Mouse (Mus musculus): ENCODE results near the gene Arl15. TPM values are rescaled to one million over a fixed set of nuclear protein-coding genes. Genes with fewer than 3 reads are reported as not detected.
A peak's percentile ranks its signal among the peaks of the same experiment; 100 is the strongest.

The Arl15 gene
- polyA plus RNA-seq, 1 experiment from 2014 or later = 3.7 TPM

DNA sequence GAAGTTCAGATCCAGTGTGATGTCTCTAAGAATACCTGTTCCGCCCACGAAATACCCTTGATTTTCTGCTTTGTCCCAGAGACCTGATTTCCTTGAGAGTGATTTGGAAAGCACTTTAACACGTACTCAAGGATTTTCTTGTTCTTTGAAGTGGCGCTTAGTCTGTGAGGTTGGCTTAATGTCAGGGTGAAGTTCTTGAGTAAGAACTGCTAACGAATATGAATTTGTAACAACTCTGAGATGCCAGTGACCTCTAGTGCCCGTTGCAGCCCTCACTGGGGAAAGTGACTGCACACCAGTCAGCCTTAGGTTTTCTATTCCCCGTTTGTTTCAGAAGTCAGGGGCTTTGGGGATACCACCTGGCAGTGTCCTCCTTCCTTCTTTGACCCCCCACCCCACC lies 70.0 kb downstream of the Arl15 start:
- Histone ChIP-seq H3K4me3 (ENCODE audit: low read depth, low read length) (no peak overlapping the region), H3K4me2 (replicated peaks; ENCODE audit: low read depth) (no peak overlapping the region), H3K4me1 (replicated peaks; ENCODE audit: control insufficient read depth, insufficient read depth) (no peaks in the 10 kb centered on the region), H3K9ac (ENCODE audit: low read length) (no peak overlapping the region), H3K27me3 (ENCODE audit: control insufficient read depth, insufficient read depth, low read length) (no peaks in the 10 kb centered on the region), H3K9me3 (ENCODE audit: control insufficient read depth, low read length) (no peaks in the 10 kb centered on the region), H3K36me3 (ENCODE audit: control insufficient read depth, insufficient read depth, low read length) (no peaks in the 10 kb centered on the region), H3K27ac (replicated peaks) (no peak overlapping the region)
- WGBS = 59% methylated on average over 7 of the region's 7 CpGs
- TF ChIP-seq EP300 (optimal IDR thresholded peaks at IDR 0.05) (no peak), CTCF (IDR thresholded peaks at IDR 0.05; ENCODE audit: low read depth) (peak; percentile 43)
- no peak for DNase-seq (ENCODE audit: low spot score)
- no peak for ATAC-seq (ENCODE audit: low FRiP score, low TSS enrichment)

DNA sequence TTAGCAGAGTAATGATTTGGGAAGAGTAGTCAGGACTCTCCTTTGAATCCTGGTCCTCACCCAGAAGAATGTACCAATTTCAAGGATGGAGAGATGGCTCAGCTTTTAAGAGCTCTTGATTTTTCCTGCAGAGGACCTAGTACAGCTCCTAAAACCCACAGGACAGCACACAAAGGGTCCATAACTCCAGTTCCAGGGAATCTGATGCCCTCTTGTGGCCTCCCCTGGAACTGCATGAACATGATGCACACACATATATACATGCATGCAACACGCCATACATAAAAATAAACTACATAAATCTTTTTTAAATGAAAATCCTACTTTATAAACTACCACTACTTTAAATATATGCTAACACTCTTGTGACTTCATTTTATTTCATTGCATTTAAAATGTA lies 70.6 kb downstream of the Arl15 start:
- Histone ChIP-seq H3K4me1 (replicated peaks; ENCODE audit: control insufficient read depth, insufficient read depth) (no peaks in the 10 kb centered on the region), H3K4me3 (ENCODE audit: low read depth, low read length) (no peak overlapping the region), H3K36me3 (ENCODE audit: control insufficient read depth, insufficient read depth, low read length) (no peaks in the 10 kb centered on the region), H3K4me2 (replicated peaks; ENCODE audit: low read depth) (no peak overlapping the region), H3K27ac (replicated peaks) (no peak overlapping the region), H3K9ac (ENCODE audit: low read length) (no peak overlapping the region), H3K27me3 (ENCODE audit: control insufficient read depth, insufficient read depth, low read length) (no peaks in the 10 kb centered on the region), H3K9me3 (ENCODE audit: control insufficient read depth, low read length) (no peaks in the 10 kb centered on the region)
- DNase-seq (ENCODE audit: low spot score) = peak; percentile 71
- no peak for ATAC-seq (ENCODE audit: low FRiP score, low TSS enrichment)
- no peak for TF ChIP-seq EP300 (optimal IDR thresholded peaks at IDR 0.05)
- TF ChIP-seq CTCF (IDR thresholded peaks at IDR 0.05; ENCODE audit: low read depth) = peak; percentile 90
- 82% methylated on average over 1 of the region's 1 CpGs for WGBS

- no peak for ATAC-seq (ENCODE audit: low FRiP score, low TSS enrichment)
- Histone ChIP-seq H3K27me3 (ENCODE audit: control insufficient read depth, insufficient read depth, low read length) (no peaks in the 10 kb centered on the region), H3K4me1 (replicated peaks; ENCODE audit: control insufficient read depth, insufficient read depth) (no peaks in the 10 kb centered on the region), H3K9me3 (ENCODE audit: control insufficient read depth, low read length) (no peaks in the 10 kb centered on the region), H3K9ac (ENCODE audit: low read length) (no peak overlapping the region), H3K4me2 (replicated peaks; ENCODE audit: low read depth) (no peak overlapping the region), H3K27ac (replicated peaks) (no peak overlapping the region), H3K4me3 (ENCODE audit: low read depth, low read length) (no peak overlapping the region), H3K36me3 (ENCODE audit: control insufficient read depth, insufficient read depth, low read length) (no peaks in the 10 kb centered on the region)
- DNase-seq (ENCODE audit: low spot score) = no peak
- no peak for TF ChIP-seq EP300 (optimal IDR thresholded peaks at IDR 0.05)
- TF ChIP-seq CTCF (IDR thresholded peaks at IDR 0.05; ENCODE audit: low read depth) = no peak
- WGBS = 62% methylated on average over 6 of the region's 6 CpGs
Observed at GRCm38 (mm10) chr13:113865378-113865777, 71.1 kb downstream of the Arl15 start.

DNA sequence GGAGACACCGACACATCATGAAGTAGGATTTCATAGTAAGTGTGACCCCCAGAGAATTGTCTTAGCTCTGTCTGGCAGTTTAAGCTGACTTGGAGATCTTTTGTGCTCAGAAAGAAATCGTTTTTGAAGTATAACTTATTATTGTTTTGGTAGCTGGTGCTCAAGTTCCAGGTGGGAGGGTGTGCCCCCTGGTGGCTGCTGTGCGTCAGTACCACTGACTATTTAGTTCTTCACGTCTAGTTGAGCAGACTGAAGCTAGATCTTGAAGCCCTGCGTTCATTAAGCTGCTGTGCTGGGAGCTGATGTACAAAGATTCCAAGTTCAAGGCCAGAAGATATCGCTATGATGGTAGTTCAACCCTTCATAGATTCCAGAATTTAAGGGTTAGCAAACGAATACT lies 71.5 kb downstream of the Arl15 start:
- no peaks in the 10 kb centered on the region for H3K4me1 ChIP-seq (replicated peaks; ENCODE audit: control insufficient read depth, insufficient read depth)
- H3K9ac ChIP-seq (ENCODE audit: low read length) = no peak overlapping the region
- TF ChIP-seq CTCF (IDR thresholded peaks at IDR 0.05; ENCODE audit: low read depth) (peak; percentile 90), EP300 (optimal IDR thresholded peaks at IDR 0.05) (no peak)
- no peaks in the 10 kb centered on the region for H3K9me3 ChIP-seq (ENCODE audit: control insufficient read depth, low read length)
- ATAC-seq (ENCODE audit: low FRiP score, low TSS enrichment) (no peak), DNase-seq (ENCODE audit: low spot score) (peak; percentile 58)
- H3K4me2 ChIP-seq (replicated peaks; ENCODE audit: low read depth) = no peak overlapping the region
- no peak overlapping the region for H3K4me3 ChIP-seq (ENCODE audit: low read depth, low read length)
- no peaks in the 10 kb centered on the region for H3K36me3 ChIP-seq (ENCODE audit: control insufficient read depth, insufficient read depth, low read length)
- no peak overlapping the region for H3K27ac ChIP-seq (replicated peaks)
- no peaks in the 10 kb centered on the region for H3K27me3 ChIP-seq (ENCODE audit: control insufficient read depth, insufficient read depth, low read length)
- WGBS = 37% methylated on average over 7 of the region's 7 CpGs

DNA sequence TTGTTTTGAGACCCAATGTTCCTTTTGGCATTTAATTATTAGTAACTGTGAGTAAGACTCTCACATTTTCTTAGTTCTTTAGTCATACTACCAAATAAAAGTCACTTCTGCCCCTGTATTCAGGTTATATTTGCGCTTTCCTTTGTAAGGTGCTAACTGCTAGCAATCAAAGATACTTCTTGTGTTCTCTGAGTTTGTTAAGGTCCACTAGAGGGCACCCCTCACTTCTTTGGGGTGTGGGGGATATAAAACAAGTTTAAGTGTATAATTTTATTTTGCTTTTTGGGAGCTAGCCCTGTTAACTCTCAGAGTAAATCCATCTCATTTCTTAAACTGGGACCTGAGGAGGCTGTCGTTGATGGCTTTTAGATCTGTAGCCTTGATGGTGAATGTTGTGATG lies 73.4 kb downstream of the Arl15 start:
- ATAC-seq (ENCODE audit: low FRiP score, low TSS enrichment) (no peak), DNase-seq (ENCODE audit: low spot score) (no peak)
- Histone ChIP-seq H3K4me2 (replicated peaks; ENCODE audit: low read depth) (no peak overlapping the region), H3K9ac (ENCODE audit: low read length) (no peak overlapping the region), H3K27ac (replicated peaks) (no peak overlapping the region), H3K4me3 (ENCODE audit: low read depth, low read length) (no peak overlapping the region), H3K9me3 (ENCODE audit: control insufficient read depth, low read length) (no peaks in the 10 kb centered on the region), H3K36me3 (ENCODE audit: control insufficient read depth, insufficient read depth, low read length) (no peaks in the 10 kb centered on the region), H3K4me1 (replicated peaks; ENCODE audit: control insufficient read depth, insufficient read depth) (no peaks in the 10 kb centered on the region), H3K27me3 (ENCODE audit: control insufficient read depth, insufficient read depth, low read length) (no peaks in the 10 kb centered on the region)
- TF ChIP-seq CTCF (IDR thresholded peaks at IDR 0.05; ENCODE audit: low read depth) (peak; percentile 61), EP300 (optimal IDR thresholded peaks at IDR 0.05) (no peak)
- 83% methylated on average over 2 of the region's 2 CpGs for WGBS

DNA sequence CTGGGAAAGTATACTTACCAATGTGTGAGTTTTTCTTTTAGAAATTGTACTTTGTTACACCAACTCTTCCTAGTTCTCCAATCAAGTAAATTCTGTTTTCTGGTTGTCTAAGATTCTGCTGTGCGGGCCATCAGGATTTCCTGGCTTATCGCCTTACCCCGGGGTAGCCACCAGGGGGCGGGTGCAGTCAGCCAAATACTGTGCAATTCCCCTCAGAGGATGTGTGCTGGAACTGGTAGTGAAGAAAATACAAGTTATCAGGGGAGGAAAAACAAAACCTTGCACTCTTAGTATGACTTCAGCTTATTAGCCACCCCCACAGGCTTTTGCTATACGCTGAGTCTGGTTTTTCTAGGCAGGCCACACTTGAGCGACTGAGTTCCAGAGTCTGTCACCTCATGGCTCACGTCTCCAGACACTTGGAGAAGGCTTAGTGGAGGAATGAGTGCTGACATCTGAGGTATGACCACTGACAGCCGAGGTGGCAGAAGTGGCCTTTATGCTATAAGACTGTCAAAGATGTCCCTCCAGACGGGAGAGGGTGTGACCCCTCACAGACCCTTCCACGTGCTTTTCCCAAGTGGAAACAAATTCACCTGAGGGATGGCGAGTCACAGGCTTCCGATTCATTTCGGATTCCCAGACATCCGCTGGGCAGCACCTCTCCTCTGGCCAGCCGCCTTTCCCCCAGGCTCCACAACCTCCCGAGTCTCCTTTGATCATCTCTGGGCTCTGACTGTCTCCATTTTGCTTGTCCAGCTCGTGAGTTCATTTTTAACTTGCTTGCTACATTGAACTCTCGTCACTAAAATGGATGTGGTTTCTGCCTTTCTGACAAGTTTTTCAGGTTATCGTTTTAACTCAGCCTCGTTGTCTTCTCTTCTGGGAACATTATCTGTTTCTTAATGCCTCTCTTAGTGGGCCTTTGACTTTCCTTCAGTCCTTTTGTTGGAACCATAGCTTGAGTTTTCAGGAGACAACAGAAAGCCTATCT lies 75.2 kb downstream of the Arl15 start:
- no peaks in the 10 kb centered on the region for H3K4me1 ChIP-seq (replicated peaks; ENCODE audit: control insufficient read depth, insufficient read depth)
- 69% methylated on average over 20 of the region's 20 CpGs for WGBS
- H3K9me3 ChIP-seq (ENCODE audit: control insufficient read depth, low read length) = no peaks in the 10 kb centered on the region
- H3K9ac ChIP-seq (ENCODE audit: low read length) = no peak overlapping the region
- DNase-seq (ENCODE audit: low spot score) (peak; percentile 52), ATAC-seq (ENCODE audit: low FRiP score, low TSS enrichment) (no peak; the same call in 1 of the 2 replicates)
- H3K4me2 ChIP-seq (replicated peaks; ENCODE audit: low read depth) = no peak overlapping the region
- TF ChIP-seq CTCF (IDR thresholded peaks at IDR 0.05; ENCODE audit: low read depth) (peak; percentile 85), EP300 (optimal IDR thresholded peaks at IDR 0.05) (no peak)
- H3K27me3 ChIP-seq (ENCODE audit: control insufficient read depth, insufficient read depth, low read length) = no peaks in the 10 kb centered on the region
- H3K27ac ChIP-seq (replicated peaks) = no peak overlapping the region
- no peak overlapping the region for H3K4me3 ChIP-seq (ENCODE audit: low read depth, low read length)
- no peaks in the 10 kb centered on the region for H3K36me3 ChIP-seq (ENCODE audit: control insufficient read depth, insufficient read depth, low read length)
